Mouse (Mus musculus) inflammation-experienced regulatory T-cells (primary cell): ENCODE measurements around the gene Popdc3. TPM values are rescaled to one million over a fixed set of nuclear protein-coding genes. Genes with fewer than 3 reads are reported as not detected.

Source experiments
- polyA plus RNA-seq, 2 experiments: library from polyadenylated mRNA; unstranded; fragments of 100-300 nt; shearing (Covaris generic); gene quantifications; one replicate each; pipeline ENCODE4 v1.2.1; 2017

Gene Popdc3
- polyA plus RNA-seq = under 1 TPM in 1 of 2 experiments, not detected in 1; 0.26 TPM

GRCm38 (mm10) chr10:45177798-45178197 is at the start of gene Popdc3:
Gene Popdc3, plus strand, starts transcription at chr10:45178098.

GRCm38 (mm10) chr10:45335434-45336422 is 157.8 kb downstream of the Popdc3 start, which contains the start of gene Bves:
Gene Bves, plus strand, starts transcription at chr10:45335772.

Other genes starting within 250 kb of the Popdc3 start
- gene Prep, start 110.9 kb upstream of the Popdc3 start, polyA plus RNA-seq = 10 to 100 TPM; 10.3 to 10.4 TPM
- gene Bves, start 157.7 kb downstream of the Popdc3 start, polyA plus RNA-seq = not detected